Mouse (Mus musculus) C2C12 (cell line): ENCODE measurements around the gene Ift43.

Source experiments
- CTCF ChIP-seq: IDR thresholded peaks from one replicate; pipeline ENCODE4 v1.5.1; 2011; ENCODE audit not compliant: control insufficient read depth, insufficient read depth, insufficient read length
- FOSL1 ChIP-seq: IDR thresholded peaks from one replicate; pipeline ENCODE4 v1.8.0; 2011; ENCODE audit warnings: mild to moderate bottlenecking, low read length; ENCODE audit not compliant: poor library complexity, insufficient read depth, severe bottlenecking
- MAX ChIP-seq: IDR thresholded peaks from one replicate; pipeline ENCODE4 v1.6.1; 2011; ENCODE audit warnings: mild to moderate bottlenecking, control low read depth

DNA sequence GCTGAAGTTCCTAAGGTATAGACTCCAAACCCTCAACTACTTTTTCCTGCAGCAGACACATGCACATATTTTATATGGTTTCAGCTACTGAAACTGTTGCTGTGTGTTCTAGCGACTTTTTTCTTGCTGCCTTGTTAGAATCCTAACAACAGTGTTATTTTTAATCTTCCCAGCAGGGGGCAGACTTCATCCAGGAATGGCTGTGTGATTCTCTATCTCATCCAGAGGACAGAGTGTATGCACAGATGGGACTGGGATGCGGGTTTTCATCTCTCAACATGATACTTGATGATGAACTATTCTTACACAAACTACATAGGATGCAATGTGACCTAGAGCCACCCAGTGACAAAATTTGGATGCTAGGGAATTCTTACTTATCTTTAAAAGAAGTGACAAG is 50.5 kb downstream of the Ift43 start:
- no peak for TF ChIP-seq CTCF
- no peak for TF ChIP-seq FOSL1
- no peak for TF ChIP-seq MAX
